Mouse (Mus musculus) embryonic fibroblast, embryonic 13.5 days (primary cell): ENCODE data around the gene Cntn4.

ENCODE experiments used
- CTCF ChIP-seq: IDR thresholded peaks from 2 replicates; pipeline ENCODE4 v1.5.1; 2011; ENCODE audit warnings: mild to moderate bottlenecking, control low read depth, low read length, moderate library complexity, borderline replicate concordance; ENCODE audit not compliant: insufficient read depth
- POLR2A ChIP-seq: IDR thresholded peaks from 2 replicates; pipeline ENCODE4 v1.6.1; 2011; ENCODE audit warnings: low read depth, mild to moderate bottlenecking, control low read depth, low read length, moderate library complexity

DNA sequence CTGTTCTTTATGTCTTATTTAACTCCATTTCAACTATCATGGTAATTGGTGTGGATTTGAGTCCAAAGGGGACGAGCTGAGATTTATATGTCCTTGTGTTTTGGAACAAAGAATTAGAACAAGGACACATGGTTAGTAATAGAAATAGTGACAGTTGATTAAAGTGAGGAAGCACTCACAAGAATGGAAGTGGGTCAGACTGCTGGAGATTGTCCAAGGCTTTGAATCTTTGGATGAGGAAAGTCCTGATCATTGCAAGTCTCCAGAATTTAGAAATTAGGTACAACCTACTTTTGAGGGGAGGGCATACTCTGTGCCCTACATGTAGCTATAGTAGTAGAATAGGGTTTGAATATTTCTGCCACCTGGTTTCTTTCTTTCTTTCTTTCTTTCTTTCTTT, 622.0 kb downstream of the Cntn4 start:
- no peak for TF ChIP-seq CTCF
- no peak for TF ChIP-seq POLR2A
